Mouse (Mus musculus) limb, embryonic 12.5 days (tissue): ENCODE measurements around the gene Tmem120b. TPM values are rescaled to one million over a fixed set of nuclear protein-coding genes. Genes with fewer than 3 reads are reported as not detected.

Source experiments
- ATAC-seq: fragments of 200-750 bp; cut with Nextera tagmentation; 2 replicates; pipeline ENCODE4 v1.8.0; 2017; ENCODE audit warnings: low read depth, moderate TSS enrichment; ENCODE audit not compliant: insufficient number of reproducible peaks, insufficient read depth, low FRiP score, low TSS enrichment
- H3K27ac ChIP-seq: fragments of 300-500 bp; sonication (generic); 2 replicates; pipeline ENCODE4 v1.5.1; 2016; ENCODE audit warnings: mild to moderate bottlenecking, moderate library complexity
- H3K27me3 ChIP-seq: fragments of 300-500 bp; sonication (generic); 2 replicates; pipeline ENCODE4 v1.6.1; 2016; ENCODE audit warnings: mild to moderate bottlenecking, moderate library complexity
- H3K36me3 ChIP-seq: fragments of 300-500 bp; sonication (generic); 2 replicates; pipeline ENCODE4 v1.6.1; 2016; ENCODE audit warnings: mild to moderate bottlenecking, moderate library complexity
- H3K4me1 ChIP-seq: fragments of 300-500 bp; sonication (generic); replicated peaks from 2 replicates; pipeline ENCODE4 v1.6.1; 2016
- H3K4me2 ChIP-seq: fragments of 300-500 bp; sonication (generic); 2 replicates; pipeline ENCODE4 v1.6.1; 2016; ENCODE audit warnings: mild to moderate bottlenecking, moderate library complexity
- H3K4me3 ChIP-seq: fragments of 300-500 bp; sonication (generic); replicated peaks from 2 replicates; pipeline ENCODE4 v1.5.1; 2016; ENCODE audit warnings: mild to moderate bottlenecking
- H3K9ac ChIP-seq: fragments of 300-500 bp; sonication (generic); replicated peaks from 2 replicates; pipeline ENCODE4 v1.6.1; 2016; ENCODE audit warnings: mild to moderate bottlenecking, moderate library complexity
- H3K9me3 ChIP-seq: fragments of 300-500 bp; sonication (generic); 2 replicates; pipeline ENCODE4 v1.6.1; 2016; ENCODE audit warnings: mild to moderate bottlenecking, moderate library complexity
- WGBS: fragments of 180-500 bp; shearing (Covaris S2); methylation state at CpG from one replicate; pipeline ENCODE4 v1.1.7; 2016; 5-methylcytosine and 5-hydroxymethylcytosine counted together
- polyA plus RNA-seq: library from polyadenylated mRNA; unstranded; fragments of >200 nt; fragmentation: Nextera tagmentation; extraction: Ambion mirVana; gene quantifications from 2 replicates; pipeline ENCODE4 v1.2.1, GENCODE M21; 2016

Tmem120b gene
- polyA plus RNA-seq: 14.1 and 15.9 TPM in 2 replicates

GRCm38 (mm10) chr5:123068115-123068514 lies at the start of gene Tmem120b:
Tmem120b (plus strand) TSS chr5:123068415.
- Histone ChIP-seq H3K4me3 (no peak within 1 kb of the TSS), H3K4me2 (no peak within 1 kb of the TSS), H3K9me3 (no peaks in the 10 kb centered on the region), H3K9ac (no peak within 1 kb of the TSS), H3K27me3 (no peaks in the 10 kb centered on the region), H3K27ac (no peak within 1 kb of the TSS), H3K36me3 (no peaks in the 10 kb centered on the region), H3K4me1 (0 out of 2 replicates have a peak, but pooled peaks cover 5% of the 10 kb centered on the region)
- no peak for ATAC-seq
- 83% methylated on average over 12 of the region's 12 CpGs for WGBS

DNA sequence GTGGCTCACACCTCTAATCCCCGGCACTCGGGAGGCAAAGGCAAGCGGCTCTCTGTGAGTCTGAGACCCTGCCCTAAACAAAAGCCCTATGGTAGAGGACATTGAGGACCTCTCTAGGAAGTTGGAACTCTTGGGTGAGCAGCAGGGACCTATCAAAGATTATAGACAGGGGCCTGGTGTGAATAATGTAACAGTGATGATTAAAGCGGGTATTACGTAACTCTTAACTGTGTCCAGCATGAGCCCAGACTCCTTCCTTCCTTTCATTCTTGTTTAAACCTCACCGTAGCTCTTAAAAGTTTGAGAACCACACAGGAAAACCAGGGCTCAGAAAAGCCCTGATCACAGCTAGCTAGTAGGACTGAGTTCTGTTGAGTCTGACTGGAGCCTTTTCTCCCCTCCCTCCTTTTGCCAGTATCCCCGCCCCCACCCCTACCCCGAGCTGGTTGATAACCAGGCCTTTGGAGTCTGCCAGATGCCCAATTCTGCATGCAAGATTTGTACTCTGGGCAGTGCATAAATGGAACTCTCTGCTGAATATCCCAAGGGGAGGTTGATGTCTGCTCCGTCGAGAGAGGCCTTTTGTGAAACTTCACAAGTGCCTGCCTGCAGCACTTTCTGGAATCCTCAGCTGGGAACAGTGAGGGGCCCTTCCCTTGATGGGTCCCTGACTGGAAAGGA lies 48.7 kb upstream of the Tmem120b start:
- Histone ChIP-seq H3K9me3 (no peaks in the 10 kb centered on the region), H3K4me2 (peak overlapping the region; percentile 15; the same call in 1 of the 2 replicates), H3K4me3 (no peak overlapping the region), H3K27me3 (no peaks in the 10 kb centered on the region), H3K27ac (peak overlapping the region; percentile 66), H3K9ac (no peak overlapping the region; the same call in 1 of the 2 replicates), H3K4me1 (peaks cover 38% of the 10 kb centered on the region), H3K36me3 (no peaks in the 10 kb centered on the region)
- WGBS: 54% methylated on average over 10 of the region's 10 CpGs
- no peak for ATAC-seq

DNA sequence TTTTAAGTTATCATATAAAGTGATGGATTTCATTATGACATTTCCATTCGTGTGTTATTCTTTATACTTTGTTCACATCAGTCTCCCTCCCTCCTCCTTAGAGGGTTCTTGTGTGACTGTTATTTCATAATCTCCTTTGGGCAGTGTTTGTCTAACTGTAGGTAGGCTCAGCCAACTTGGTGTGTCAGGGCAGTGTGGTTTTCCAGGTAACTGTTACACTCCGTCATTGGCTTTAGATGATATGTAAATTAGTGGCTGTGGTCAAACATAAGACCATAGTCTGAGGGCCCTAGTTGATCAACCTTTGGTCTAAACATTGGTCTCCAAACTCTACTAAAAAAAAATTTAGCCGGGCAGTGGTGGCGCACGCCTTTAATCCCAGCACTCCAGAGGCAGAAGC lies 47.8 kb upstream of the Tmem120b start:
- Histone ChIP-seq H3K4me2 (no peak overlapping the region), H3K36me3 (no peaks in the 10 kb centered on the region), H3K4me3 (no peak overlapping the region), H3K4me1 (peaks cover 41% of the 10 kb centered on the region), H3K9me3 (no peaks in the 10 kb centered on the region), H3K27ac (no peak overlapping the region), H3K27me3 (no peaks in the 10 kb centered on the region), H3K9ac (no peak overlapping the region)
- WGBS: 95% methylated on average over 5 of the region's 5 CpGs
- no peak for ATAC-seq

GRCm38 (mm10) chr5:123021438-123021837 lies 46.8 kb upstream of the Tmem120b start:
- Histone ChIP-seq H3K9me3 (no peaks in the 10 kb centered on the region), H3K9ac (no peak overlapping the region), H3K4me3 (no peak overlapping the region), H3K27me3 (no peaks in the 10 kb centered on the region), H3K36me3 (no peaks in the 10 kb centered on the region), H3K27ac (no peak overlapping the region), H3K4me2 (no peak overlapping the region), H3K4me1 (peaks cover 35% of the 10 kb centered on the region)
- 83% methylated on average over 7 of the region's 7 CpGs for WGBS
- no peak for ATAC-seq

DNA sequence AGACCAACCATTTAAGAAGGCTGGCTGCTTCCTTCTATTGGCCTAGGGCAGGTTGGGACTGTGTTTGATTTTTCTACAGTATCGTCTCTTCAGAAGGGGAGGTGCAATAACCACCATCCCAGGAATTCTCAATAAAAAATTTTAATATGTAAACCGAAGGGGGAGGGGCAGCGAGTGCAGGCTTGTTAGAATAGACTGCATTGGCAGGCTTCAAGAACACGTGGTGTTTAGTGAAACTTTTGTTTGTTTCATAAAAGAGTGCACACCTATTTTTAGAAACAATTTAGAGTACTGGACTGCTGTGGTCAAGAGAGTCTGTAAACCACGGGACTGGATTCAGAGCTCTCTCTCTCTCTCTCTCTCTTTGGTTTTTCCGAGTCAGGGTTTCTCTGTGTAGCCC lies 45.2 kb upstream of the Tmem120b start:
- no peaks in the 10 kb centered on the region for H3K27me3 ChIP-seq
- H3K27ac ChIP-seq: no peak overlapping the region
- no peak overlapping the region for H3K9ac ChIP-seq
- 70% methylated on average over 6 of the region's 6 CpGs for WGBS
- H3K36me3 ChIP-seq: no peaks in the 10 kb centered on the region
- H3K9me3 ChIP-seq: no peaks in the 10 kb centered on the region
- no peak overlapping the region for H3K4me3 ChIP-seq
- H3K4me2 ChIP-seq: no peak overlapping the region
- ATAC-seq: no peak
- H3K4me1 ChIP-seq: peaks cover 40% of the 10 kb centered on the region

- peaks cover 29% of the 10 kb centered on the region for H3K4me1 ChIP-seq
- peaks cover 4% of the 10 kb centered on the region; the same call in 1 of the 2 replicates for H3K36me3 ChIP-seq
- no peaks in the 10 kb centered on the region for H3K27me3 ChIP-seq
- H3K9me3 ChIP-seq: no peaks in the 10 kb centered on the region
- WGBS: 92% methylated on average over 6 of the region's 6 CpGs
- no peak for ATAC-seq
- H3K9ac ChIP-seq: no peak overlapping the region
- no peak overlapping the region for H3K4me3 ChIP-seq
- no peak overlapping the region for H3K4me2 ChIP-seq
- H3K27ac ChIP-seq: no peak overlapping the region
These were observed 43.9 kb upstream of the Tmem120b start for GRCm38 (mm10) chr5:123024312-123024711.

- WGBS: 66% methylated on average over 9 of the region's 9 CpGs
- H3K9me3 ChIP-seq: no peaks in the 10 kb centered on the region
- no peak overlapping the region for H3K4me3 ChIP-seq
- H3K27me3 ChIP-seq: no peaks in the 10 kb centered on the region
- no peak overlapping the region; the same call in 1 of the 2 replicates for H3K9ac ChIP-seq
- no peak overlapping the region for H3K4me2 ChIP-seq
- no peak overlapping the region for H3K27ac ChIP-seq
- peaks cover 21% of the 10 kb centered on the region for H3K4me1 ChIP-seq
- H3K36me3 ChIP-seq: peaks cover 11% of the 10 kb centered on the region; the same call in 1 of the 2 replicates
- no peak for ATAC-seq
These were observed 43.1 kb upstream of the Tmem120b start for GRCm38 (mm10) chr5:123024965-123025573.

DNA sequence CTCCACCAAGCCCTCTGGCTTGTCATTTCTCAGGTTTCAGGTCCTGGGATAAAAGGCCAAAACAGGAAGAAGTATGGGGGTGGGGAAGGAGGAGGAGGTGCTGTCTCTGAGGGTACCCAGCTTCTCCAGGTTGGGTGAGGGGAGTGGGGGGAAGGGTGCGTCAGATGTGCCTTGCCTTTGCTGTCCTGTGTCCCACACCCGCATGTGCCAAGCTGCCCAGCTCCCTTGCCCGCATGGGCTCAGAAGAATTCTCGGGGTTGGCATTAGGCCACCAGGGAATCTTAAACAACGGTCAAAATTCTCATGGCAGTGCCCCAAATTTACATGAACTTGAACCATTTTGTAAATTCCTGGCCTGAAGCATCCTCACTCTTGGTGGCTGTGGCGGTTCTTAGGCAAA lies 41.8 kb upstream of the Tmem120b start:
- H3K27ac ChIP-seq: no peak overlapping the region
- H3K9me3 ChIP-seq: 0 out of 2 replicates have a peak, but pooled peaks cover 4% of the 10 kb centered on the region
- no peak overlapping the region for H3K9ac ChIP-seq
- H3K4me1 ChIP-seq: peaks cover 21% of the 10 kb centered on the region
- H3K27me3 ChIP-seq: no peaks in the 10 kb centered on the region
- H3K36me3 ChIP-seq: peaks cover 22% of the 10 kb centered on the region
- ATAC-seq: no peak
- no peak overlapping the region for H3K4me2 ChIP-seq
- WGBS: 55% methylated on average over 6 of the region's 6 CpGs
- H3K4me3 ChIP-seq: no peak overlapping the region

DNA sequence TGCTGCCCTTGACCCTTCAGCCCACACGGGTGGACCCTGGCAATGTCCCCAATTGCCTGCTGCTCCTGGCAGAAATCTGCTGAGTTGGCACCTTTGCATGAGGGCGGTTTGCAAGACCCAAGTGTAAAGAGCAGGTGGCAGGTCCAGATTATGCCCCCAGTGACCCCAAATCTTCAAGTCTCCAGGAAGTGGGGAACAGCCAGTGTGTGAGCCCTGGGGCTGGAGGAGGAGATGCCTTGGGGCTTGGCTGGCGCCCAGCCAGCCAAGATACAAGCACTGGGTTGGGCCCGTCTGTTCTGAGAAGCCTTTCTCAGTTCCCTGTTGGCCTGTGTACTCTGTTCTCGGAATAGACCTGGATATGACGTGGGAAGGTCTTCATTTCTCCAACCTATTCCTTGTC lies 40.8 kb upstream of the Tmem120b start:
- no peak overlapping the region for H3K4me3 ChIP-seq
- H3K27ac ChIP-seq: no peak overlapping the region
- no peak overlapping the region for H3K4me2 ChIP-seq
- no peak for ATAC-seq
- WGBS: 73% methylated on average over 6 of the region's 6 CpGs
- H3K36me3 ChIP-seq: peaks cover 32% of the 10 kb centered on the region
- H3K27me3 ChIP-seq: no peaks in the 10 kb centered on the region
- H3K4me1 ChIP-seq: peaks cover 21% of the 10 kb centered on the region
- no peak overlapping the region for H3K9ac ChIP-seq
- 0 out of 2 replicates have a peak, but pooled peaks cover 6% of the 10 kb centered on the region for H3K9me3 ChIP-seq

DNA sequence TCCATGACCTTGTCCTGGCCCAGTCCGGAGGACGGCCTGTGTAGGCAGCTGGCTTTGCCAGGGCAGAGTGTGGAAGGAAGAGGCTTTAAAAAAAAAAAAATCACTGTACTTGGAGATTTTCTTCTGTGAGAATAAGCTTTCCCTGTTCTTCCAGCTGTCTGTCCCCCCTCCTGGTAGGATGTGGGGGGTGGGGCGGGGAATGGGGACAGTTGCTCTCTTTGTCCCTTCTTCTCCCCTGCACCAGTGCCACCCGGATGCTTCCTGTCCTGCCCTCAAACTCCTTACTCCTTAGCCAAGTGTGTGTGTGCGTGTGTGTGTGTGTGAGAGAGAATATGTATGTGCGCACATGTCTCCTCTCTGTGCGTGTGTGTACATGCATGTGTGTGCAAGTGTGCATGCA lies 38.5 kb upstream of the Tmem120b start:
- Histone ChIP-seq H3K27me3 (no peaks in the 10 kb centered on the region), H3K27ac (peak overlapping the region; percentile 12; the same call in 1 of the 2 replicates), H3K9ac (no peak overlapping the region), H3K36me3 (peaks cover 32% of the 10 kb centered on the region), H3K4me3 (no peak overlapping the region), H3K4me2 (no peak overlapping the region), H3K4me1 (peaks cover 15% of the 10 kb centered on the region), H3K9me3 (0 out of 2 replicates have a peak, but pooled peaks cover 6% of the 10 kb centered on the region)
- 93% methylated on average over 7 of the region's 7 CpGs for WGBS
- ATAC-seq: no peak

DNA sequence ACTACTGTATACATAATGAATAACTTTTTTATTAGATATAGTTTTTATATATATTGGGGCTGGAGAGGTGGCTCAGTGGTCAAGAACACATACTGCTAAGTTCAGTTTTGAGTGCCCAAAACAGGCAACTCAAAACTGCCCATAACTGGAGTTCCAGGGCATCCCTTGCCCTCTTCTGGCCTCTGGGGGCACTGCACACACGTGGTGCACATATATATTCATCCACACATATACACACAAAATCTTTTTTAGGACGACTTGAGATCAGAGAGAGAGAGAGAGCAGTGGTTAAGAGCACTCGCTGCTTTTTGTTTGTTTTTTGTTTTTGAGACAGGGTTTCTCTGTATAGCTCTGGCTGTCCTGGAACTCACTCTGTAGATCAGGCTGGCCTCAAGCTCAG lies 36.9 kb upstream of the Tmem120b start:
- no peak for ATAC-seq
- Histone ChIP-seq H3K27me3 (no peaks in the 10 kb centered on the region), H3K9me3 (0 out of 2 replicates have a peak, but pooled peaks cover 6% of the 10 kb centered on the region), H3K4me2 (no peak overlapping the region), H3K9ac (no peak overlapping the region), H3K4me1 (peaks cover 12% of the 10 kb centered on the region), H3K36me3 (peaks cover 32% of the 10 kb centered on the region), H3K4me3 (no peak overlapping the region), H3K27ac (no peak overlapping the region)
- WGBS: 97% methylated on average over 3 of the region's 3 CpGs
